ENCODE assay signal across 17 mouse cellular contexts in genomic region chr11:96674786-96675365, GRCm38 (mm10).
A peak's percentile ranks its signal among the peaks of the same experiment; 100 is the strongest.
DNase-seq lines count a peak whose midpoint lies in the region; ATAC-seq and TF ChIP-seq lines count a peak whose summit lies in the region.
"Had no signal": no experiment of that assay in that cellular context is flagged by ENCODE, and none has a peak within 500 bp of the region (broad histone marks: within the 10 kb centered on the region; RNA-seq: fewer than 3 reads in every experiment).

No protein-coding gene starts in this region.

- no peaks in the 10 kb centered on the region for H3K4me1 ChIP-seq in hindbrain, postnatal 0 days (ENCODE audit: insufficient read depth, low read length)
- H3K4me1 ChIP-seq in hindbrain, embryonic 10.5 days (replicated peaks) = peaks cover 15% of the 10 kb centered on the region
- 0 out of 2 replicates have a peak, but pooled peaks cover 2% of the 10 kb centered on the region for H3K4me1 ChIP-seq in thymus, adult 2 months (replicated peaks; ENCODE audit: control insufficient read depth, insufficient read depth, low read length)

- no peak for TF ChIP-seq POLR2A in thymus, adult 2 months (IDR thresholded peaks at IDR 0.05; ENCODE audit: control insufficient read depth, extremely low read depth, insufficient read depth, low read length, poor library complexity)

- H3K9me3 ChIP-seq in hindbrain, postnatal 0 days (ENCODE audit: low read length) = no peaks in the 10 kb centered on the region
- no peaks in the 10 kb centered on the region for H3K9me3 ChIP-seq in hindbrain, embryonic 10.5 days
- H3K9me3 ChIP-seq: embryonic facial prominence, embryonic 13.5 days; hindbrain, embryonic 12.5 days had no signal

- H3K36me3 ChIP-seq in hindbrain, postnatal 0 days (ENCODE audit: insufficient read depth, low read length) = no peaks in the 10 kb centered on the region
- H3K36me3 ChIP-seq in hindbrain, embryonic 10.5 days = no peaks in the 10 kb centered on the region
- H3K36me3 ChIP-seq in thymus, adult 2 months (ENCODE audit: control insufficient read depth, insufficient read depth, low read length) = peaks cover 22% of the 10 kb centered on the region
- H3K36me3 ChIP-seq: embryonic facial prominence, embryonic 13.5 days; hindbrain, embryonic 12.5 days had no signal

- H3K9ac ChIP-seq in hindbrain, postnatal 0 days (replicated peaks; ENCODE audit: low read length) = no peak overlapping the region
- H3K9ac ChIP-seq: embryonic facial prominence, embryonic 13.5 days; hindbrain, embryonic 12.5 days had no signal

- H3K4me2 ChIP-seq in hindbrain, postnatal 0 days (ENCODE audit: low read depth, low read length) = peak overlapping the region; percentile 1; the same call in 1 of the 2 replicates
- H3K4me2 ChIP-seq: embryonic facial prominence, embryonic 13.5 days; hindbrain, embryonic 12.5 days had no signal

- peak; percentile 36 for DNase-seq in adrenal gland, postnatal 14 days
- no peak for DNase-seq in adrenal gland, adult 18-20 months (ENCODE audit: low spot score in 2 of 2)
- no peak for DNase-seq in hindbrain, postnatal 0 days (ENCODE audit: low spot score)
- DNase-seq in hindbrain, embryonic 10.5 days (ENCODE audit: low spot score) = no peak
- peak; percentile 9 to 18 for DNase-seq in thymus, postnatal 36 days
- no peak for DNase-seq in thymus, adult 2 months
- DNase-seq in lung, postnatal 4 days = peak; percentile 20 to 35
- DNase-seq in gastrocnemius, postnatal 25 days = no peak
- DNase-seq: cerebellum, adult 11 months; gastrocnemius, postnatal 14 days; retina, postnatal 1 day had no signal

- no peak overlapping the region for H3K4me3 ChIP-seq in hindbrain, postnatal 0 days (ENCODE audit: low read length)
- no peak overlapping the region for H3K4me3 ChIP-seq in hindbrain, embryonic 10.5 days
- H3K4me3 ChIP-seq in thymus, adult 2 months (ENCODE audit: control insufficient read depth, insufficient read depth, low read length) = no peak overlapping the region
- H3K4me3 ChIP-seq: embryonic facial prominence, embryonic 13.5 days; hindbrain, embryonic 12.5 days; layer of hippocampus, adult 2 months; myocyte had no signal

- 31% methylated on average over 8 of the region's 8 CpGs for WGBS in hindbrain, postnatal 0 days
- 67% methylated on average over 8 of the region's 8 CpGs for WGBS in hindbrain, embryonic 10.5 days
- 62% methylated on average over 8 of the region's 8 CpGs for WGBS in thymus, adult 2 months

- no peaks in the 10 kb centered on the region for H3K27me3 ChIP-seq in hindbrain, postnatal 0 days (ENCODE audit: insufficient read depth, low read length)
- H3K27me3 ChIP-seq in hindbrain, embryonic 10.5 days (ENCODE audit: insufficient read depth, poor library complexity, severe bottlenecking) = peaks cover 10% of the 10 kb centered on the region
- no peaks in the 10 kb centered on the region for H3K27me3 ChIP-seq in thymus, adult 2 months (ENCODE audit: control insufficient read depth, insufficient read depth, low read length)

- no peak for TF ChIP-seq CTCF in hindbrain, postnatal 0 days (IDR thresholded peaks at IDR 0.05; ENCODE audit: low read depth)
- no peak for TF ChIP-seq CTCF in thymus, adult 2 months (IDR thresholded peaks at IDR 0.05; ENCODE audit: borderline replicate concordance, control insufficient read depth, extremely low read depth, insufficient read depth, low read length, poor library complexity)

- no peak for ATAC-seq in hindbrain, postnatal 0 days
- ATAC-seq: activated CD4-positive, CD25-positive, alpha-beta regulatory T cell, adult 4 months; forebrain, embryonic 14.5 days had no signal

- no peak overlapping the region for H3K27ac ChIP-seq in hindbrain, postnatal 0 days
- H3K27ac ChIP-seq in hindbrain, embryonic 10.5 days = no peak overlapping the region
- H3K27ac ChIP-seq in thymus, adult 2 months (ENCODE audit: control insufficient read depth, insufficient read depth, low read length) = no peak overlapping the region
- H3K27ac ChIP-seq: embryonic facial prominence, embryonic 13.5 days; hindbrain, embryonic 12.5 days; layer of hippocampus, adult 2 months had no signal

Comparison
In these comparisons a context has a peak if more than half of its experiments do, and no peak if none do; other contexts are left out.
1. DNase-seq: peak in adrenal gland, postnatal 14 days (single experiment), thymus, postnatal 36 days (2 of 2) and lung, postnatal 4 days (2 of 2); none in adrenal gland, adult 18-20 months (0 of 2), hindbrain, postnatal 0 days (single experiment), hindbrain, embryonic 10.5 days (single experiment), thymus, adult 2 months (single experiment) and gastrocnemius, postnatal 25 days (single experiment).